Mouse (Mus musculus) cortical plate, adult 2 months (tissue): ENCODE measurements at regions not wholly inside any gene's neighbourhood (a gene's known extent, or its start where the extent isn't known, plus 50 kb on each side); places are given as distances from the start of the nearest gene placed in this dataset.

Experiments used
- CTCF ChIP-seq: fragments of 200-500 bp; IDR thresholded peaks from 2 replicates; pipeline ENCODE4 v1.5.1; 2011; ENCODE audit warnings: mild to moderate bottlenecking, control low read depth, low read length; ENCODE audit not compliant: insufficient read depth; ENCODE audit errors: extremely low read depth
- POLR2A ChIP-seq: fragments of 200-500 bp; IDR thresholded peaks from 2 replicates; pipeline ENCODE4 v1.6.1; 2011; ENCODE audit warnings: mild to moderate bottlenecking, low read length, control low read depth; ENCODE audit not compliant: insufficient read depth; ENCODE audit errors: extremely low read depth

- TF ChIP-seq CTCF (no peak), POLR2A (no peak)
These were observed 100.2 kb upstream of the Gadd45a start for GRCm38 (mm10) chr6:67137482-67137881.
